Mouse (Mus musculus): ENCODE data around the gene Slc25a29. TPM values are rescaled to one million over a fixed set of nuclear protein-coding genes. Genes with fewer than 3 reads are reported as not detected.

Gene Slc25a29
- total RNA-seq, 4 experiments from 2014 or later = 8.5 to 10.5 (median 8.9) TPM

DNA sequence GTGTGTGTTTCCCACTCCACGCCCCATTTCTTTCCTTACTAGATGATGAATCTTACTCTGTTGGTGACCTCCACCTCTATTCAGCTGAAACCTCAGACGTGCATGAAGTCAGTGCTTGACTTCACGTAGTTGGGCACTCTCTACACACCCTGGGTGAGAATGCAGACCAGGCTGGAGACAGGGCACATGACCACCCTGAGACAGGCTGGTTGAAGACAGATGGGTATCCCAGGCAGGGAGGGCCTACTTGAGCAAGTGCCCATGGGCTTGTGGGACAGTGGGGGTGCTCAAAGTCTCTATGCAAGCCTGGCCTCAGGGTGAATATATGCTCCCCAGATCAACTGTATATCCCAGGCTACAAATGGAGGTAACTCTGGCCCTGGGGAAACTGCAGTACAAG, 1.3 kb downstream of the Slc25a29 start:
- no peak for DNase-seq (ENCODE audit: low spot score in 2 of 2)

DNA sequence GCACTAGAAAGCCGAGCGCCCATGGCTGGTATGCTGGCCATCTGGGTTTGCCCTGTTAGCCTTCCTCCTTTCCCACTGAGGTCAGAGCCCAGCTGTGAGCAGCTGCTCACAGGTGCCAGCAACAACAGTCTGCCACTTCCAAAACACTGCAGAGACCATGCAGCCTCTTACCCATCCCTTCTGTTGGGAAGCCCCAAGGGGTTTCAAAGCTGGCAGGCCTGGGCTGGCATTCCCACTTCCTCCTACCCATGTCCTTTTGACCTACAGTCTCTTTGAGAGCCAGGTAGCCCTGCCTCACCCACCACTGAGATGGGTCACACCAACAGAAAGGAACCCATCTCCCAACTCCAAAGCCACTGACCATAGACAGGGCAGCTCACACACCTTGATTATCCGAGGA, 2.3 kb downstream of the Slc25a29 start:
- DNase-seq (ENCODE audit: low spot score in 2 of 2) = no peak

DNA sequence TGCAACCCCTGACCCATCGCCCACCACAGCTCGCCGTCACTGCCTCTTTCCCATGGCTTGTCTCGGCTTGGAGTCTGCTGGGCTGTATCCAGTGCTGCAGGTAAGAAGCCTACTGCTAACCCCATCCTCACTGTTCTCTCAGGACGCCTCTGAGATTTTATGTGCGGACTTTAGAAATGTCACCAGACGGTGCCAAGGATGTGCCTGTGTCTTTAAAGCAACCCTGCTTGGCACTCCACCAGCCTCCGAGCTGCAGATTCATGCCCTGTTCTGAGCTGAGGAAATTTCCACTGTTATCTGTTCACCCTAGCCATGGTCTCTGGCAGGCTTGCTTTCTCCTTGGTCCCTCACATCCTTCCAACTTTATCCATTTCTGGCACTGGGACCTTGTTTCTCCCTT, 2.8 kb downstream of the Slc25a29 start:
- peak in 1 of 2 experiments; percentile 57 for DNase-seq (ENCODE audit: low spot score in 2 of 2)

DNA sequence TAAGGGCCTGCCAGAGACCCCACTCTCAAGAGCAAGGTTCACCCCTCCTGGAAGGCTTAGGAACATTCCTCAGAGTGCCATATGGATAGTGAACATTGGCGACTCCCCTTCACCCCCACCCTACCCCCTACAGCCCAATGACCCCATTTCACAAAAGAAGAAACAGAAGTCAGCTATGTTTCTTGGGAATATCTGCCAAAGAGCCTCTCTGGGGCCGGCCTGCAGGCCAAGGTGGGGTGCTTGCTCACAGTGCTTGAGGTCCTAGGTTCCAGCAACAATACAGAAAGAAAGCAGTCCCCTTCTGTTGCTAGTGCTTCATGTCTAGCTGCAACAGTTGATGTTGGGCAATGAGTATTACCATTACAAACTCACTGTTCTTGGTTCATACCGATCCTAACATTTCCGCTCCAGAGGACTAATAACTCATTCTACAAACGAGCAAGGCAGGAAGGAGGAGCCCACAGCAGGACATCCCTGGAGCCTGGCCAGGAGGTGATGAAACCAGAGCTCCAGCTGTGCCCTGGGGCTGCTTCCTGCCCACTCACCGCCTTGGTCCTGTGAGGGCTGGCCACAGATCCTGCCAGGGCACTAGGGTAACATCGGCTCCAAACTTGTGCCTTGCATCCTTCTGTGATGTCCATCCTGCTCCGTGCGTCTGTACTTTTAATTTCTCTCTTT, 3.6 kb downstream of the Slc25a29 start:
- DNase-seq (ENCODE audit: low spot score in 2 of 2) = peak; percentile 63 to 64

DNA sequence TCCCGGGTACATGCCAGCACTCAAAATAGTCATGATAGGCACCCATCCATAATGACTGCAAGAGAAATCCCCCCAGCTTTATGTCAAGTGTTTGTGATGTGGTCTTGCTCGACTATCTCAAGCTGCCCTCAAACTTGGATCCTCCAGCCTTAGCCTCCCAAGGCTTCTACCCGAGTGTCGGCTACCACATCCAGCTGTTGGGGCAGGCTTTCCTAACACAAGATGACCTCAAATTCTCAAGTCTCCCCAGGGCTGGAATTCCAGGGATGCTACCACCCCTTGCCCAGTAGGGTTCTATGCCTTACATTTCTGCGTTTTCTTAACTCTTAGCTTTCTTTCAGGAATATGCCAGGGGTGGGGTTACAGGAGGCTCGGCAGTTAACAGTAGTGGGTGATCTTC, 5.3 kb downstream of the Slc25a29 start:
- no peak for DNase-seq (ENCODE audit: low spot score in 2 of 2)

DNA sequence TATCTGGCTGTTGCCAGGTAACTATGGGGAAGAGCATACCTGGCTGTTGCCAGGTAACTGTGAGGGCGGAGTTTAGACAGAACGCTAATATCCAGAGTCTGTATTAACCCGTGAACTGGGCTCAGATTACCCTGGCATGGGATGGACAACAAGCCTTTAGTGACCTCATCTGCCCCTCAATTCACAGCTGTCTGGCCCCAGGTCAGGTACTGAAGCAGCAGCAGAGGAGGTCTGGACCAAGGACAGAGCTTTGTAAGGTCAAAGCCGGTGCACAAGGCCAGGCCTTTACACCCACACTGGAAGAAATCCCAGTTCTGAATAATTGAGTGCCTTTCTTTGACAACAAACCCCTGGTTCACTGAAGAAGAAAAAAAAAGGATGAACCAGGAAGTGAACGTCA, 6.0 kb downstream of the Slc25a29 start:
- no peak for DNase-seq (ENCODE audit: low spot score in 2 of 2)

DNA sequence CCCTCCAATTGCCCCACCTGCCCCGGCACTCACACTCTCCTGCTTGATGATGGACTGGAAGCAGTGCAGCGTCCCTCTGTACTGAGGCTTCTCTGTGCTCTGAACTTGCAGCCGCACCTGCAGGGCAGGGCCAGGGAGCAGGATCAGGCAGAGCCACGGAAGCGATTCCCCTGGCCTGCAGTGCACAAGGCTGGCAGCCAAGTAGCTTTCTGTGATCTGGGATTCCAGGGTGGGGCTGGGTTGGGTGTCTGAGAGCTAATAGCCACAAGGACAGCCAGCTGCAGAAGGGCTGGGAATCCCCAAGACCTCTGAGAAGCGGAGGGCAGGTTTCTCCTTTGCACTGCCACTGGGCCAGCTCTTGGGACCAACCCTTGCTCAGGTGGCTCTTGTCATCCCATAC, 8.0 kb downstream of the Slc25a29 start:
- peak in 1 of 2 experiments; percentile 41 for DNase-seq (ENCODE audit: low spot score in 2 of 2)

DNA sequence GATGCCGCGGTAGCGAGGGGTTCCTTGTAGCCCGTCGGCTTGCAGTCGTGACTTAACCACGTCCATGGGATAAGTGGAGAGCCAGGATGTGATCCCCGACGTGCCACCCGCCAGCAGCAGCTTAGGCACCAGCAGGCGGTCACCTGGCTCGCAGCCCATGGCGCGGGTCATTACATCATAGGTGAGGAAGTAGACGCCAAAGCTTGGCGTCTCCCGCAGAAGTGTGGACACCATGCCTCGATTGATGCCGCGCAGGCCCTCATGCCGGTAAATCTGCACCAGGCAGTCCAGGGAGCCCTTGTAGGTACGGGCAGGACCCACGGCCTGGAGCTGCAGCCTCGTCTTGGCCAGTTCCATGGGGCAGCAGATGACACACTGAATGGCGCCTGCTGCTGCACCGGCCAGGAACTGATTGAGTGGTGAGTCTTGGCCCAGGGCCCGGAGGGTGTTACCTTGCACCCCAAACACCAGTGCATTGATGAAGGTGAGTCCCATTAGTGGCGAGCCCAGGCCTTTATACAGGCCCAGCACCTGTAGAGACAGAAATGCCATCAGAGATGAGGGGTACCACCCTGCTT, 8.6 kb downstream of the Slc25a29 start:
- DNase-seq (ENCODE audit: low spot score in 2 of 2) = no peak

DNA sequence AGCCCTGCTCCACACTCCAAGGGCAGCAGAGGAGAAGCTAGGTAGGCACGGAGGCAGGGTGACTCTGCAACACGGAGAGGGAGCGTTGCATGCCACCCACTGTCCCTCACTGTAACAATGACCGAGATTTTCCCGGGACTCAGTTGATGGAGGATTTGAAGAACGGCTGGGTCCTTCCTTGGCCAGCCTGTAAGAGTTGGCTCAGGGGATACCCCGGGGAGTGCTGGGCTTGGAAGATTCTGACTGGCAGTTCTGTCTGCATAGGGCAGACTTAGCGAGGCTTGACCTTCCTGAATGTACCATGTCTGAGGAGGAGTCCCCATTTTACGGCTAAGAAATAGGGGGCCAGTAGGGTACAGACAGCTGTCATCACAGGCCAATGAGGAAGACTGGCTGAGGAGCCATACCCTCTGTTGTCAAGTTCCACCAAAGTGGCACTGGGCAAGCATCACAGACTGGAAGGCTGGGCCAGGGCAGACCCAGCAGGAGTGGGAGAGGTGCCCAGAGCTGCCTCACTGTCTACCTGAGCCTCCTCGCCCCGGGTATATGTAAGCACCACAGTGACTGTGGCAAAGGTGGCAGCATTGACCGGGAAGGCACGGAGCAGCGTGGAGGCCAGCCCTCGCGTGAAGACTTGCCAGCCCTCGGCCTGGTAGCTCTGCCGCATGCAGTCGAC, 9.3 kb downstream of the Slc25a29 start:
- DNase-seq (ENCODE audit: low spot score in 2 of 2) = no peak

DNA sequence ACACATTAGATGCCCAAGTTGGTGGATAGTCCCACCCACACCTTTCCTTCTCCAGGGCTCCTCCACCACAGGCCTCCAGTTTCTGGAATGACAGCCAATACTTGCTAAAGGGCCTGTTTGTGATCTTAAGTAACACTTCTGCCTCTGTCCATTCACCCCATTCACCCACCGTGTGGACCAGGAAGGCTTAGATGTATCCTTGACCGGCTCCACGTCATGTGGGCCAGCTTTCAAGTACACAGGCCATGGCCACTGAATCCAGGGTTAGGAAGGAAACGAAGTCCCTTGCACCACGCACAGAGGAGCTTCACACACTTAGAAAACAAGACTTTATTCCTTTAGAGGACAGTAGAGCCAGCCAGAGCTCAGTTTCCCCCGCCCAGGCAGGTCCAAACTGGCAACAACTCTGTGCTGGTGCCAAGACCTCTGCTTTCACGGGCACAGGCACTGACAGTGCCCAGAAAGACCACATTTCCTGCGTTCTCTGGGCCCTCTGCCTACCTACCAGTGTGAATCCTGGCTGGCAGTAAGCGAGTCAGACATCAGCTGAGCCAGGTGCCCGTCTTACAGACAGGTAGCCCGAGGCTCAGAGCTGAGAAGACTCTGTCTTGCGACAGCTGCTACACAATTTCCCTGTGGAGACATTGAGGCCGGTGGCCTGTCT, 10.0 kb downstream of the Slc25a29 start:
- no peak for DNase-seq (ENCODE audit: low spot score in 2 of 2)

DNA sequence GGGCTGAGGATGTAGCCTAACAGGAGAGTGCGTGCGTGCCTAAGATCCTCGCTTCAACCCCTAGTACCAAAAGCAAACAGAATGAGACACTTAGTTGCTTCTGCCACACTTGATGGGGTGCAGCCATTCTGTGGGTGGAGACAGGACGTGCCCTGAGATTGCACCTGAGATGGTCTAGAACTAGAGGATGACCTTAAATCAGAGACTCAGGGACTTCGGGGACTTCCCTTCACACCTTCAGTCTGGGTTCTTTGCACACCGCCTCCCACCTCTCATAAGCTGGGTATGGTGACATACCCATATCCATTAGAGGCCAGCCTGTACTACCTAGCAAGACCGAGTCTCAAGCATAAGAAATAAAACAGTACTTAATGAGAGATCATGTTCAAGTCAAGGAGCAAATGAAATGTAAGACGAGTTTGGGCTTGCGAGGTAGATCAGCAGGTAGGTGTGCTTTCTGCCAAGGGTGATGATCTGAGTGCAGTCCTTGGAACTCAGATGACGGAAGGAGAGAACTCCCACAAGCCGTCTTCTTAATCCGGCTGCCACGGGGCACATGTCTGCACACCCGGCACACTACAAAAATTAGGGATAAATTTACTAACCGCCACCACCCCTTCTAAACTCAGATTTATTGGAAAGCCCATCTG, 11.3 kb downstream of the Slc25a29 start:
- no peak for DNase-seq (ENCODE audit: low spot score in 2 of 2)

DNA sequence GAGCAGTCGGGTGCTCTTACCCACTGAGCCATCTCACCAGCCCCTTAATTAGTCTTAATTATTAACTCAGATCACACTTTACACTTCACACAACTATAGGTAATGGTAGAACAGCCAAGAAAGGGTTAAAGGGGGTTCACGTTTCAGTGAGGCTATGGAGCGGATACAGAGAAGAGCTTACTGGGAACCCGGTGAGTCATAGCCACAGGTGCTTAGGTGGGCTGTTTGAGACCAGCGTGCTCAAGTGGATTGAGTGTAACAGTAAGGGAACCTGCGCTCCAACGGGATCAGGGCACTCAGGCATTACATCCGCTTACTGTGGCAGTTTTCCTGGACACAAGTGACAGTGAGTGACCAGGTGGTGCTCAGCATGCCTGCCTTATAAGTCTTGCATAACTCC, 12.6 kb downstream of the Slc25a29 start:
- no peak for DNase-seq (ENCODE audit: low spot score in 2 of 2)

DNA sequence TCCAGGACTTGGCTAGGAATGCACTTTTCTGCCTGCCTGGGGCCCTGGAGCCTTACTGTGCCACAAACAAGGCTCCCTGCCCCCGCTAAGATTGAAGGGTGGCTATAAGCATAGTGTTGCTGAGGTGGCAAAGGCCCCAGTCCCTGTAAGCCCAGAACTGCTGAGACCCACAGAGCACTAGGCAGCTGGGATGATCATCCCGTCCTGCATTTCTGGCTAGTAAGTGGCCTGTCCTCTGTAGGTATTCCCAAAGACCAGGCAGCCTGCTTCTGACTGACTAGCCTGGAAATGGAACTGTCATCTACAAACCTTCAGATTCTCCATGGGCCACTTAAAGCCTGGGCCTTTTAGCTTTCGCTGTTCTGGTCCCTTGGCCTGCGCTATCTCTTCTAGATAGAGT, 15.2 kb downstream of the Slc25a29 start:
- no peak for DNase-seq (ENCODE audit: low spot score in 2 of 2)

DNA sequence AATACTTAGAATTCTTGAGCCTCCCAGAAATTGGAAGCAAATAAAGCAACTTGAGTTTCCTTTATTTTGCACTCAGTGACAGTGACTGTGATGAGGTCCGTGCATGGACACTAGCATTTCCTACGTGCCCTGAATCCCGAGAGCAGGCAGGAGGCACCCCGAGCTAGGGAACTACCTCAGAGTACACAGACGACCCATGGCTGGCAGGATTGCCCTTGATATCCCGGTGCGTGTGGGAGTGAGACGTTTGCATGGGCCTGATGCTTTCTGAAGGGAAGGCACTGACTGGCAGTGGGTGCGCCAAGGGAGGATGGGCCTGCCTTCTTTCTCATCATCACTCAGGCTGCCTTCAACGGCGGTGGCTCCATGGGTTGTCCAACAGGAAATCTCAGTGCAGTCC, 19.1 kb downstream of the Slc25a29 start:
- DNase-seq (ENCODE audit: low spot score in 2 of 2) = no peak

DNA sequence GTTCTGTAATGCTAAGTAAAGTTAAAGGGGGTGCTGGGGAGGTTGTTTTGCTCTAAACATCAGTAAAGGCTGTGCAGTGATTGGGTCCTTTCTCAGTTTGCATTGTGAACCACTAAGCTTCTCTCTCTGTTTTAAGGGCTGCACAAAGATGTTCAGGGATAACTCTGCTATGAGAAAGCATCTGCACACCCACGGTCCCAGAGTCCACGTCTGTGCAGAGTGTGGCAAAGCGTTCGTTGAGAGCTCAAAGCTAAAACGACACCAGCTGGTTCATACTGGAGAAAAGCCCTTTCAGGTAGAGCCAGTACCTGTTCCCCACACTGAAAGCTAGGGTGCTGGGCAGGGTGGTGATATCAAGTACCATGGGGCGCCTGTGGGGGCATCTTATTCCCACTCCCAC, 21.2 kb downstream of the Slc25a29 start:
- no peak for DNase-seq (ENCODE audit: low spot score in 2 of 2)

DNA sequence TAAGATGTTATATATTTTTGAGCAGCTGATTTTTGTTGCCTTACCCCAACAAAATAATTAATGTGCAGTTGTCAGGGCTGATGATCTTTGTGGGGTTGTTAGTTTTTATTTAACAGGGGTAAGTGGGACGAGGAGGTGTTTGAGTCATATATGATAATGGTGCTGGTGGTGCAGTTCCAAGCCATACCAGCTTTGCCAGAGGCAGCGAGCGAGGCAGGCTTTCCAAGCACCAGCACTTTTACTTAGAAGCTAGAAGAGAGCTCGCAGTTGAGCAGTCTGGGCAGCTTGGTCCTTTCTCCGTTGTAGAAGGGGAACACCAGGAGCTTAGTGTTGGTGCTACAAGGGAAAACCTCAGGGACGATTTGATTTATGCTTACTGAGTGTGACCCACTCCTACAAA, 23.2 kb downstream of the Slc25a29 start:
- no peak for DNase-seq (ENCODE audit: low spot score in 2 of 2)

DNA sequence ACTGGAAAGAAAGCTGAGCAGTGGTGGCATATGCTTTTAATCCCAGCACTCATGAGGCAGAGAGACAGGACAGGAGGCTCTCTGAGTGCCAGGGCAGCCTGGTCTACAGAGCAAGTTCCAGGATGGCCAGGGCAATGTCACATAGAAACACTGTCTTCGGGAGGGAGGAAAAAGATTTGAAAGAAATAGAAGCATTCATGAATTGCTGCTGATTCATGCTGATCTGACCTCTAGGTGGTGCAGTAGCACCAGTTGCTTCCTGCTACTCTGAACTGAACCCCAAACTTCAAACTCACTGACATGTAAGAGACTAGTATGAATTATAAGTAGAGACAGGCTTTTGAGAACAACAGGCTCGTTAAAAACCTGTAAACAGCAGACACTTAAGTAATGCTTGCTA, 24.6 kb downstream of the Slc25a29 start:
- no peak for DNase-seq (ENCODE audit: low spot score in 2 of 2)

DNA sequence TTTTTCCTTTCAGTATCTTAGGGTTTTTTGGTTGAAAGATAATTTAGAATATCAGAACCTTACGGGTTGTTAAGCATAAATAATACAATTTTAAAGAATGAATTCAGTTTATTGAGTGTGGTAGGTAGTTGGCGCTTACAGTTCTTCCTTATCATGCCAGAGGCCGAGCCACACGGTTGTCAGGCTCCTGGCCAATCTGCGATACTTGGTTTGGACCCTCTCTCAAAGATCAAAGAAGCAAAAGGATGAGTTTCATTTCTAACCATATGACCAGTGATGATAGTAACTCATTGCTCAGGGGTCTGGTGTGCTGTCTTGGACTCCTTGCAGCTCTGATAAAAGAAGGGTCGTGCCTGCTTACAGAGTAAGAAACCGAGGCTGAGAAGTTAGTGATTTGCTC, 25.4 kb downstream of the Slc25a29 start:
- no peak for DNase-seq (ENCODE audit: low spot score in 2 of 2)

DNA sequence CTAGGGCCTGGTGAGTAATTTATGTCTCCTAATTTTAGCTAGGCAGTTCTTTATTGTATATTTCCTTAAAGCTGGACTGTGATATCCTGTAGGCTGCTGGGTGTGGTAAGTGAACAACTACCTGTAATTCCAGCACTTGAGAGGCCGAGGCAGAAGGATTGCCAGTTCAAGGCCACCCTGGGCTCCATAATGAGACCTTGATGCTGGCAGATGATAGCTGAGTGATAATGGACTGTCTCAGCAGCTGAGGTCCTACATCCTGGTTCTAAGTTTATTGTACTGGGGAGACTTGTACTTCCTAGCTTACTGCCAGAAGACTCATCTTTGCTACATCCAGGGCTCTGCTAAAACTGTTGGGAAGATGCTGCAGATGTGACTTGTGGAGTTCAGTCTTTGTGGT, 25.9 kb downstream of the Slc25a29 start:
- DNase-seq (ENCODE audit: low spot score in 2 of 2) = no peak

DNA sequence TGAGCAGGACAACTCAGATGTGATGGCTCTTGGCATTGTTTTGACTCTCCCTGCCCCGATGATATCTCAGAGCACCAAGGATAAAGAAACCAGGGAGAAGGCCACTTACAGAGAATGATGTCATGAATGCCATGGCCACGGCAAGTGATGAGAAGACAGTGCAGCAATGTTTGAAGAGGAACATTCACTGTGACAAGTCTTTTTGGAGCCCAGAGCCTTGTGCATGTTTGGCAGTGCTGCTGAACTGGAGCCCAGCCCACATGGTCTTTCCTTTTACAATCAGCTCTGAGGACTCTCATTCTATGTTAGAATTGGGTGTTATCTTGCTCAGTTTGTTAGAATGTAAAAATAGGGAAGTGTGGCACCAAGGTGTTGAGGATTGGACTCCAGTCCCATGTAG, 27.2 kb downstream of the Slc25a29 start:
- DNase-seq (ENCODE audit: low spot score in 2 of 2) = no peak

DNA sequence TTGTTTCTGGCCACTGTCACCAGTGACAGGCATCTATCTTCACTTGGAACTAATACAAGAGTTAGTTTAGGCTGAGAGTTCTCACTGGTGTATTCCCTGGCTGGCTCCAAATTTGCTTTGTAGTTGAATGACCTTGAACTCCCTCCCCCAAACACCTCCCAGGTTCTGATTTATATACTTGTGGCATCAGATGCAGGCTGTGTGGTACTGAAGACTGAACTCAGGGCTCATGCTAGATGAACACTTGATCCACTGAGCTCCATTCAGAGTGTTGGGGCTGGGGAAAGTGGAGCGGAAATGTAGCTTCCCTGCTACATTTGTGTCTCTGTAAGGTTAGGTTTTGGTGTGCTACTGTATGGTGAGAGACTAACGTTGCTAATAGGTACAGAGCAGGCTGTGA, 31.3 kb downstream of the Slc25a29 start:
- DNase-seq (ENCODE audit: low spot score in 2 of 2) = no peak

DNA sequence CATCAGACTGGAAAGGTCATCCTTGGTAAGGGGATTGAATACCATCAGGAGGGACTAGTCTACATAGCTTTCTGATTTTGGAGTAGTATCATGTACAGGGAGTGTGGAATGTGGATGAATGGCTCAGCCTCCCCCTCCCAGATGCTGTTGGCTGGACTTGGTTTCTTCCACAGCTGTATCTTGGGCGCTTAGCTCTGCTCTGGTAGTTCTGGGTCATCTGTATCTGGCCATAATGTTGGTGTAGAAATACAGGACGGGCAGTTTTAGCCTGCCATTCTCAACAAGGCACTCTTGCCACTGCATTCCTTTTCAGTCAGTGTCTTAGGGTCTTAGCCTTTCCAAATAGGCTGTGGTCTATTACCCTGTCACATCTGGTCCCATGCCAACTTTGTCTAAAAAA, 34.1 kb downstream of the Slc25a29 start:
- no peak for DNase-seq (ENCODE audit: low spot score in 2 of 2)
